Mouse (Mus musculus): ENCODE data around the gene Saa3.
"Not testable (repeated sequence)": the region's sequence is repeated elsewhere in the genome, so short reads cannot be mapped to it uniquely, and the experiment has no call there.

The Saa3 gene

DNA sequence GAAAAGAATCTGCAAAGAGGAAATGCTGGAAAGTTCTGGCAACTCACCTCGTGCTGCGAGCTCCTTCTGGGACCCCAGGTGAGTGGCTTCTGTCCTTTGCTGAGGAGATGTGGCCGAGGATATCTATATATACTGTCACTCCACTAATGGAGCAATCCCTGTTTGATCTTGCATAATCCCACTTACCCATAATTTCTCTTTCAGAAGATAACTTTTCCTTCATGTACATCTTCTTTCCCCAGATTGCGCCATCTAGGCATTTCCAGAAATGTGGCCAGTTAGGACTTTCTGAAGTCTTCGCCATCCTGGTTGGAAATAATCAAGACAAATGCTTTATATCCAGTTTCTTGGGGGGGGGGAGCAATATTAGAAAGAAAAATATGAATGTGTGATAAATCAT is at the start of gene Saa3:
Gene Saa3 (minus strand): TSS at position 101 of the 400 bp plus-strand sequence.
- DNase-seq (ENCODE audit: low spot score) = no peak

DNA sequence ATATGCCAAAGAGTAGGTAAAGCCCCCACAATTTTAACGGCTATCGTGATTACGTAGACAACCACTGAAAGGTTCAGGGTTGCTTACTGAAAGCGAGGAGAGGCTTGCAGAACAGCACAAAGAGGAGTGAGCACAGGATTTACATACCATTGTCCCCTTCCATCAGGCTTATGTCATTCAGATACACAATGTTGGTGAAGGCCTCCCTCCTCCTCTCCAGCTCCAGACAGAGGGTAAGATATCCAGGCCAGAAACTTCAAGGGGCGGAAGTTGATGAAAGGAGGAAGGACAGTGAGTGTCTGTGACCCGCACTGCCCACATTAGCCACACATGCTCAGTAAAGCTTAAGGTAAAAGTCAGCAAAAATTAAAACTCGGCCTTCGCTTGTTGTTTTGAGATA is 49.2 kb upstream of the Saa3 start:
- DNase-seq (ENCODE audit: low spot score) = no peak

DNA sequence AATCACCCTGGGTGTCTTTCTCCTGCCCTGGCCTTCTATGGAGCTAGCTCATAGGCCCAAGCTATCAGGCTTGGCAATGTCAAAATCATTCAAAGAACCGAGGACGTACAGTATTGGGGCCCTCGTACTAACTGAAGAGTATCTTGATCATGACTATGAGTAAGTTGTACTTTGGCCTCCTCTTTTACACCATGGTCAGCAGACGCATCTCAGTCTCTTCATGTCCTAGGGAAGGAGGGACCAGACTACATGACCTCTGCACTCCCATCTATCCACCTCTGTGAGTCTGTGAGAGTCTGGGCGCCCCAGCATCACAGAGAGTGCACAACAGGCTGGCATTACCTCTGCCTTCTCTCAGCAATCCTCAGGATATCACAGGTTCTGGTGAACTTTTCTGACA is 47.1 kb upstream of the Saa3 start:
- DNase-seq (ENCODE audit: low spot score) = no peak

DNA sequence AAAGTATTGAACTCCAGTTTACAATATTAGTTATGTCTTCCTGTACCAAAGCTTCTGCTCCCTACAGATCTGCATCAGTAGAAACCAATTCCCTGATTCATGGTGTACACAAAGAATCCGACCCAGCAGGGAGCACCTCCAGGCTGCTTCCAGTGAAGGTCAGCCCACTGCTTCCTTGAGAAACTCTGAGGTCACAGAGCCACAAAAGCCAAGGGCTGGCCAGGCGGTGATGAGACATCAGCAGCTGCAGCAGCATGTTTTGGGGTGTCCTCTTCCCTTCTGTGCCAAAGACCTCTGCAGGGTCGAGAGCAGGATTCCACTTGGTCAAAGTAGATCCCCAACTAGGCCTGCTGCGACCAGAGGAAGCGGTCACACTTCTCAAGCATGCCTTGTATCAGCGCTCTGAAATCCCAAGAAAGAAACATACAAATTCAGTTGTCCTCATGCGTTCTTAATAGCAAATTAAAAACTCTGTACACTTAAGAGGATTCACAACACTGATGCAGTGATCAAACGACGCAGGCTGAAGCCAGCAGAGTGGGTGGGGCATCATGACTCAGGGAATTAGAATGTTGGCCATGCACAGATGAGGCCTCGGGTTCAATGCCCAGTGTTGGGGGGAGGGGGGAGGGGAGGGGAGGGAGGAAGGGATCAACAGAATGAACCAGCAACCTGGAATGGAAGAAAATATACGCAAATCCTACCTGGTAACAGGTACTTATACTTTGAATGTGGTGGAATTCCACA is 45.7 kb upstream of the Saa3 start:
- DNase-seq (ENCODE audit: low spot score) = no peak

DNA sequence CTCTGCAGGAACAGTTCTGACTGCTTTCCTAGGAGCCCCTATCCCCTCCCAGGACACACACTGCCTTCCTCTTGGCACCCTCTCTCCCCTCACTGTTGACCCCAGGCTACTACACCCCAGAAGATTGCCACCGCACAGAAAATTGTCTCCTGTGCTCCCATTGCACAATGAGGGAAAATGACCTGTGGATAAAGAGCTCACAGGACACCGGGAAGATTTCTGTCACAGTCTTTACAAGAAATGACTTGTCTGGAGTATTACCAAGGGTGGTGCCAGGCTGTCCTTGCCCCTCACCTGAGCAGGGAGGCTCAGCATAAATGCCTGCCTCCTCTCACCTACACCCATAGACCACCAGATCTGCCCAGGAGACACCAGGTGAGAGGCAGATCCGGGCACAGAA is 36.0 kb upstream of the Saa3 start, which contains the start of gene Saa2:
Gene Saa2 (plus strand): TSS at position 301 of the 400 bp plus-strand sequence.
- DNase-seq (ENCODE audit: low spot score) = no peak

DNA sequence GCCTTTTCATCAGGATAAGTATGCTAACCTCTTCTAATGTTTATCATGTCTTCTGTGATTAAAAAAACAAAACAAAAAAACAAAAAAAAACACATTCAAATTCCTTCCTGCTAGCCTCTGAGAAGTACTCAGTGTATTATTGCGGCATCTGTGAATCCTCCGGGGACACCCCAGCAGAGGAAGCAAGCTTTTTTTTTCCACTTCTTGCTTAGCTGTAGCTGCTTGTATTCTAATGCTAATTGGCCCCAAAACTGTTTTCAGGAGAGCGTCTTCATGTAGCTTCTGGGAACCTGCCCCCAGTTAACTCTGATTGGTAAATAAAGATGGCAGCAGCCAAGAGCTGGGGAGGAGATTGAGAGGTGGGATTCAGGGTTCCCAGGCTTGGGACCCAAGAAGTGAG is 33.0 kb upstream of the Saa3 start:
- DNase-seq (ENCODE audit: low spot score) = no peak

DNA sequence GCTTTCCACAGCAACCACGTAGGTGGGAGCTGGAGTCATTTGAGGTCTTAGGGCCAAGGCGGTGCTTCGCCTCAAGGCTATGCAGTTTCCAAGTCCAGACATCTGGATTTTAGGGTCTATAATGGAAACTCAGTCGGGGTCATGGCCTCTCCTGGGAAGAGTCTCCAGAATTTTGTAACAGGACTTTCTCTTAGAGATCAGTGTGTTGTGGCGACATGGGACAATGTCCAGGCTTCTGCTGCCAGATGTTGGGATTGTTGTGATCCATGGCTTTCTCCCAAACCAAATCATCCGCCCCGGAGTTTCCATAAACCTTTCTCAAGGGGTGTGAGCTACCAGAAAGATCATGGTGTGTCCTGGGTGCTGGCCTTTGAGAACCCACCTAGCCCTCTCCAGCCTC is 30.9 kb upstream of the Saa3 start:
- no peak for DNase-seq (ENCODE audit: low spot score)

DNA sequence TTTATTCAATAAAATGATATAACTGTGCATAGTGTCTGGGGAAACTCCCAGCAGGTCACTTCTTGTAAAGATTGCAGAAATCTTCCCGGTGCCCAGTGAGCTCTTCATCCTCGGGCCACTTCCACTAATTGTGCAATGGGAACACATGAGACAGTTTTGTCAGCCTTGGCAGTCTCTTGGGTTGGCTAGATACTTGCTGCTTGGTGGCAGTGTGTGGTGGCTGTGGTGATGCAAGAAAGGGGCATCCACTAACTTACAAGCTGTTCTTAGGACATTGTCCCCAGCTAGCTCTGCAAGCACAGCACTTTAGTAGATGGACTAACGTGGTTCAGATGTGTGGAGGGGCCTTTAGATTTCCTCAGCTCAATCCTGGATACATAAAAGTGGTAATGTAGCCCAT is 30.3 kb upstream of the Saa3 start:
- no peak for DNase-seq (ENCODE audit: low spot score)

DNA sequence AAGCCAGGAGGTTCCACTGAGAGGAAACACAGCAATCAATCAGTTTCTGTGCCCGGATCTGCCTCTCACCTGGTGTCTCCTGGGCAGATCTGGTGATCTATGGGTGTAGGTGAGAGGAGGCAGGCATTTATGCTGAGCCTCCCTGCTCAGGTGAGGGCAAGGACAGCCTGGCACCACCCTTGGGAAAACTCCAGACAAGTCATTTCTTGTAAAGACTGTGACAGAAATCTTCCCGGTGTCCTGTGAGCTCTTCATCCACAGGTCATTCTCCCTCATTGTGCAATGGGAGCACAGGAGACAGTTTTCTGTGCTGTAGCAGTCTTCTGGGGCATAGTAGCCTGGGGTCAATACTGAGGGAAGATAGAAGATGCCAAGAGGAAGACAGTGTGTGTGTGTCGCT is 27.4 kb upstream of the Saa3 start, which contains the start of gene Saa1:
Gene Saa1 (minus strand): TSS at position 101 of the 400 bp plus-strand sequence.
- DNase-seq (ENCODE audit: low spot score) = not testable (repeated sequence)

DNA sequence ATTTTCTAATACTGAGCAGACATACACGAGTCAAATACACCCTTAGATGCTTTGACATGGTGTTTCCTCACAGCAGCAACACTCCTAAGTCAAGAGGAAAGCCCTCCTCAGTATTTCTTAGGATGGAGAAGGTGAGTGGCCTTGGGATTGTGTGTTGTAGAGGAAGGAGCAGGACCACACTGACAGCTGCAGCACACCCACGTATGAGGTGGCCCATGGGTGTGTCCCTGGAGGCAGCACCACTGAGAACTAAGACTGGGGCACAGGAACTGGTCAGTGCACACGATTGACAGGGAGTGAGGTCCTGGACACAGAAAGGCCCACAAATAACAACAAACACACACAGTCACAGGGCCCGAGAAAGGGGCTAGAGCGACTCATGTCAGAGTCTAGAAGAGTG is 24.5 kb upstream of the Saa3 start:
- DNase-seq (ENCODE audit: low spot score) = not testable (repeated sequence)

DNA sequence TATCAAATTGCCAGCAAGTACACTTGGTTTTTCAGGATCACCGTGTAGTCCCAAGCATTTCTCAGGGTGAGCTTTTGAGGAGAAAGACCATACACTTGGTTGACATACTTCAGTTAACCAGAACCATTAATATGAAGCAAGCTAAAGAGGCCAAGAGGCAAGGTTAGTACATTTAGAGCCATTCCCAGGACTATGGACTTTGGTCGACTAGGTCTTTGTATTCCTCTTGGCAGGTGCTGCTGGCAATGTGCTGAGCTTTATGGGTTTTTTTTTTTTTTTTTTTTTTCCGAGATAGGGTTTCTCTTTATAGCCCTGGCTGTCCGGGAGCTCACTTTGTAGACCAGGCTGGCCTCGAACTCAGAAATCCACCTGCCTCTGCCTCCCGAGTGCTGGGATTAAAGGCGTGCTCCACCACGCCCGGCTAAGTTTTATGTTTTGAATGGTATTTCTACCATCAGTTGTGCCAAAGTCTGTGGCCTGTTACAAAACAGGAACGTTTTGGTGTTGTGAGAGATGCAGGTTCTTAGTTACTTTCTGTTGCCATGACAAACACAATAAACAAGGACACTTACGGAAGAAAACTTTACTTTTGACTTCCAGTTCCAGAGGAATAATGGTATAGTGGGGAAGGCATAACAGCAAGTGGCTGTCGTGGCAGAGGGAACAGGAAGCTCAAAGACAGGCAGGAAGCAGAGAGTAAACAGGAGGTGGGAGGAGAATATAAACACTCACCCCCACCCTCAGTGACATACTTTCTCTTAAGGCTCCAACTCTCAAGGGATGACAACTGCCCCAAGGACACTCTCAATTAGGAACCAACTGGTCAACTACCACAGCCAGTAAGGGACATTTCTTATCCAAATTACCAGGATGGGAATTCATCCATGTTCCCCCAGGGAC is 23.3 kb upstream of the Saa3 start:
- no peak for DNase-seq (ENCODE audit: low spot score)

DNA sequence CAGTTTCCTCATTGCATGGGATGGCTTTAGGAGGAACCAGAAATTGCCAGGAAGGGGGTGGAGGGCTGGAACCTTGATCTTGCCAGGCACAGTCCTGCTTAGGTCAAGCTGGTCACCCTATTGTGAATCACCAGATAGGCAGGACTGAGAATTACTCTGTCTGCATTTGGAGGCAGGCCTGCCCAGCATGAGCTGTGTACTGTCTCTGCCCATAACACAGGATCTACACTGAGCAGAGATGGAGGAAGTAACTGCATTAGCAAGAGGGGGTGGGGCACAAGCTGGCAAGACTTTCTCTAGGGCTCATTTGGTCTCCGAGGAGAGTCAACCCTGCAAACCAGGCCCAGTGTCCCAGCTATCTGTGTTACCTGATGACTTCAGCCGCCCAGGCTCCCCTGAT is 19.5 kb upstream of the Saa3 start:
- DNase-seq (ENCODE audit: low spot score) = no peak

DNA sequence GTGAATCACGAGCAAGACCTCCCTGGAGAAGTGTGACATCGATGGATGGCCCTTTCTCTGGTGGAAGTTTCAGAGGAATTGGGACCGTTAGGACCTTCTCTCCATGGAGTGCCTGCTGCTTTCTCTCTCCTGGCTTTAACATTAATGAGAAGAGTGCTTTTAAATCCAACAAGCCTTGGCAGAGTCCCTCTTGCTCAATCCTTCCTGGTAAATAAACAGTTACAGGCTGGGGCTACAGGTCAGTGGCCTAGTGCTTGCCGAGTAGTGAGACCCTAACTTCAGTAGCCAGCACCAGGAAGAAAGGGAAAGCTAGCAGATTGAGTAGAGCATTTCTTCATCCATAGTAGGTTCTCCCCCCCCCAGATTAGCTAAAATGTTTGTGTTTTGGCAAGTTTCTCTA is 17.0 kb upstream of the Saa3 start, which contains the start of gene Saa4:
Gene Saa4 (minus strand): TSS at position 146 of the 400 bp plus-strand sequence.
- DNase-seq (ENCODE audit: low spot score) = no peak

DNA sequence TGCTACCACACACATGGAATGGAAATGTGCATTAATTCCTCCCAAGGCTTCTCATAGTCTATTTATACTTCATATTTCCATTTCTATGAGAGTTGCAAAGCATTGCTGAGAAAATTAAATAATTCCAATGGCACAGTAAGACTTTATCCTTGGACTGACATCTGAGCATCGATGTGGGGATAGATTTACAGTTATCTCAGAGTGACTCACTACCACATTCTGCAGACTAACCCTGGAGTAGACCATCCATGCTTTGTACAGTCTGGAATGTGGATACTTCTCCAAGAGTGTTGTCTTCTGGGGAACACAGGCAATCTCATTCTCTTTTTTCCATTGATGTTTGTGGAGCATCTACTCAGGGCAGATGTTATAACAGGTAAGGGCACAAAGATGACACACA is 12.1 kb upstream of the Saa3 start:
- DNase-seq (ENCODE audit: low spot score) = no peak

DNA sequence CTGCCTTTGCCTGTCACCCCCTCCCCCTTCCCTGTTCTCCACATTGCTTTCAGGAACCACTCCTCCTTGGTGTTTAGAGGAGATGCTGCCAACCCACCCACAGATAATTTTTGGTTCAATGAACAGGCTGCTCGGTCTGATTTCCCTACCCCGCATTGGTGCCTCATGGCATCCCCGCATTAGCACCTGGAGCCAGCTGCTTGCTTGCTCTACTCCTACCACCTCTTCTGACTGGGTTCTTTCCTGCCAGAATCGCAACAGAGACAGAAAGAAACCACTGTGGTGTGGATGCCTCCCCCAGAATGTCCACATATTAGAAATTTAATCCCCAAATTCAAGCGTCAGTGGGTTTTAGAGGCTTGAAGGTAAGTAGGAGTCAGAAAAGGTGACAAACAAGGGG is 8.9 kb upstream of the Saa3 start:
- DNase-seq (ENCODE audit: low spot score) = no peak

DNA sequence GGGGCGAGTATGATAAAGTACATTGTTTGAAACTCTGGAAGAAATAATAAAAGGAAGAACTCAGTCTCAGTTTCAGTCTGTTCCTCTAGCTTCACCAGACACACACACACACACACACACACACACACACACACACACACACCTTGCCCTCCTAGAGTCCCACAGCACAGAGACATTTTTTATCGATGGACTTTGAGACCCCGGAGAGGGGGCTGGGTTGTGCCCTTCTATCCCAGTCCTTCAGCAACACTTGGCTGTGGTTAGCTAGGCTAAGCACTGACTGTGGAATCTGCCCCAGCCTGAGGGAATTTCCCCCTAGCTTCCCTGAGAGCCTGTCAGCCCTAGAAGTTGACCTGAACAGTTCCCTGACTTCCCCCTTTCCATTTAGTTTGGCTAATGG is 8.3 kb upstream of the Saa3 start:
- no peak for DNase-seq (ENCODE audit: low spot score)

DNA sequence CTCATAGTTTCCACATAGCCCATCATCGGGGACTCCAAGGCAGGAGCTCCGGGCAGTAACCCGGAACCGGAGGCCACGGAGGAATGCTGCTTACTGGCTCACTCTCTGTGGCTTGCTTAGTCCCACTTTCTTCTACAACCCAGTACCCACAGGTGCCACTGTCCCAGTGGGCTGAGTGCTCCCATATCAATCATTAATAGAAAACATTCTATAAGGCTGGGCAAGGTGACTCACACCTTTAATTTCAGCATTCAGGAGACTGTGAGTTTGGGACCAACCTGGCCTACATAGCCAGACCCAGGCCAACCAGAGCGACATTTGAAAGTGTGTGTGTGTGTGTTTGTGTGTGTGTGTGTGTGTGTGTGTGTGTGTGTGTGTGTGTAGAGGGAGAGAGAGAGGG is 7.9 kb upstream of the Saa3 start:
- no peak for DNase-seq (ENCODE audit: low spot score)

DNA sequence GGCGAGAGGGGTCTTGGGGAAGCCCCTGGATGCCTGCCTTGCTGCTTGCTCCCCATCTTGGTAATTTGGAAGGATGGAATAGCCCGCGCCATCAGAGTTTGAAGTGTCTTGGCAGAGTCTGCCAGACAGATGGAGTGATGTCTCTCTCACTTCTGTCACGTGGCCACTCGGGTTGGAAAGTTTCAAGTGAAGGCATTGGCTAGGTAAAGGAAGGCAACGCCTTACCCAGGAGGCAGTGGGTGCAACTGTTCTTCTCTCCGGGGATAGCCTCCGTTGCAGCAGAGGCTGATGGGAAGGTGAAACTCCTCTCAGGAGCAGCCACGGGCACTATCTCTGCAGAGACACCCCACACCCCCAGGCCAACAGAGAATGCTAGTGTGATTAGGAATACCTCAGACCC is 5.0 kb upstream of the Saa3 start:
- no peak for DNase-seq (ENCODE audit: low spot score)

DNA sequence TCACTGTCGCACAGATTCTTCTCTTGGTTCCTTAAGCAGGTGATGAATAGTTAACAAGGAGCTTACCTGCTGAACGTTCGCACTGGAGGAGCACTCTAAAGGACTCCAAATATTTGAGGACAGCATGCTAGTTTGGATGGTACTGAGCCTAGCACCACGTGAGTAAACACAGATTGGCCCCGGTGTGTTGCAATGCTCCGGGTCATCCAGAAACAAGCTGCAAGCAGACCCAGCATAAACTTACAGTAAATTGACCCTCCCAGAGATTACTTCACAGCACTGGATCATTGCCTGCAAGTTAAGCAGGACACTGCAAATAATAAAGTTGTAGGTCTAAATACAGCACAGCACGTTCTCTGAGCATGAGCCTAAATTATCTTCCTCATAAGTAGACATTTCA is 4.0 kb upstream of the Saa3 start:
- no peak for DNase-seq (ENCODE audit: low spot score)

DNA sequence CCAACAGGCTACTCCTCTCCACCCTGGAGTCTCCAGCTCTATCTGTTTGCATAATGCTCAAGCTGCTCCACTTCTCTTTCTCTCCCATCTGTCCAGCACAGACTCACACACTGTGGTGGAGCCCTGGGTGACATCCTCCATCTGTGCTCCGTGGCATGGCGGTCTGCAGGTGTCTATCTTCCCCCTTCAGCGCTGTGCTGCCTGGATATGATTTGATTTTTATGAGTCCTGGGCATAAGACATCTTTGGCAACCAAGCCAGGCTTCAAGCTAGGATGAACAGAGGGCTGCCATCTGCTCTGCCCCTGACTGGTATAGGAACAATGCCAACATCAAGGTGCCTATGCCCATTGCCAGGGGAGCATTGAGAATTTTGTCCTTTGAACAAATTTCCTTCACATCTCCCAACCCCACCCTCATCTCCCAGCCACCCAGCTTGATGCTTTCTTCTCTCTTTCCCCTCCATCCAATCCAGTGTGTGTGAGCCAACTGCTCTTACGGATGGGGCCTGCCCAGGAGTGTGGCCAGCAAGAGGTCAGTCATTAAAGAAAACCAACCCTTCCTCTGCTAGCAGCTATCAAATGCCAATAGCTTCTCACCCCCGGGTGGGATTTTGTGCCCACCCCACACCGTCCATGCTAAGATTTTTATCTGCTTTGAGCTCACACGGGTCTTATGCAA is 3.2 kb upstream of the Saa3 start:
- DNase-seq (ENCODE audit: low spot score) = no peak

DNA sequence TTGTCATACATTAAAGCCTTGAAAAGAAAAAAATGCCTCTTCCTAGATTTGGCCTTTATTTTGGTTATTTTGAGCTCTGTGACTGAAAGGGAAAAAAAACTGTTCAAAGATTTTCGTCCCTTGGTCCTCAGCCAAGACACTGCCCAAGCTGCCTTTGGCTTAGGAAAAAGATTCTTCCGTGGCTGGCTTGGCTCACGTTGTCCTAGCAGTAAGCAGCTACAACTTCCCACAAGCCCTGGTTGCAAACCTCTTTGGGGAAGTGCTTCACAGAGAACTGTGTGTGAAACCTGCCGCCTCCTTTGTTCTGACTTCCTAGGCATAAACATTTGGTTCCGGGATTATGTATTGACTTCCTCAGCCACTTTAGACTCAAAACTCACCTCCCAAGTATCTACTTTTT is 1.4 kb upstream of the Saa3 start:
- no peak for DNase-seq (ENCODE audit: low spot score)

DNA sequence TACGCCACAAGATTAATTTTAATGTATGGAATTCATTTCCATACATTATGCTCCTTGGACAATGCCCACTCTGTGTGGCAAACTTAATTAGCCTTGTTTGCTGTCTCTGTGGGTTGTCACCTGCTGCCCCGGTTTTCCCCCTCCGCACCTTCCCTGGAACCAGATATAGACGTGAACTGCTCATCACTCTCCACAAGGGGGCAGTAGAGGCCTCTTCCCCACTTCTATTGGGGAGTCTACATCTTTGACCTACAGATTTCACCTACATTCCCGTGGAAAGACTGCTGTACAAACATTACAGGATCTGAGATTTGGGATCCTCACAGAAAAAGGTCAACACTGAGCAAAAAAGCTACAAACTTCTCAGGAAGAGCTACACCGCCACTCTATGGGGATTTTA is 982 bp downstream of the Saa3 start:
- DNase-seq (ENCODE audit: low spot score) = no peak

DNA sequence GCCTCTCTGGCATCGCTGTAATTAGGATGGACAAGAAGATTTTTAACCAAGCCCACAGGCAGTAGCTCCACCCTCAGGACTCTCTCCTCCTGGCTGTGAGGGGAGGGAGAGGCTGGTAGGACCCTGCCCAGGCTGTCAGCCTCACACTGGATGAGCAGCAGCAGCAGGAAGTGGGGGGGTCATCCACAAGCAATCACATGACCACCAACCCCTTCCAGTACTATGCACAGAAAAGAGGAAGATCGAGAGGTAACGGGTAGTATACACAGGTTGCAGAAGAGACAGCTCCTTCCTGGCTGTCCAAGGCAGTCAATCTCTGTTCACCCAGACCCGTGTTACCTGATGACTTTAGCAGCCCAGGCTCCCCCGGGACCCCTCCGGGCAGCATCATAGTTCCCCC is 3.2 kb downstream of the Saa3 start:
- no peak for DNase-seq (ENCODE audit: low spot score)

All from urinary bladder, postnatal 10 days (tissue).